Mouse (Mus musculus) hindbrain, postnatal 0 days (tissue): ENCODE measurements around the gene Hoxa10. TPM values are rescaled to one million over a fixed set of nuclear protein-coding genes. Genes with fewer than 3 reads are reported as not detected.

Experiments
- ATAC-seq: fragments of 200-750 bp; cut with Nextera tagmentation; 2 replicates; pipeline ENCODE4 v1.8.0; 2017; ENCODE audit warnings: mild to moderate bottlenecking, moderate TSS enrichment, moderate library complexity
- DNase-seq: peaks from one replicate; pipeline ENCODE4 v3.0.0-alpha.2; 2015; ENCODE audit warnings: low spot score
- H3K27ac ChIP-seq: fragments of 300-500 bp; sonication (generic); 2 replicates; pipeline ENCODE4 v1.5.1; 2014; ENCODE audit warnings: mild to moderate bottlenecking
- H3K27me3 ChIP-seq: fragments of 300-500 bp; sonication (generic); 2 replicates; pipeline ENCODE4 v1.6.1; 2014; ENCODE audit warnings: low read length, mixed read lengths; ENCODE audit not compliant: insufficient read depth
- H3K36me3 ChIP-seq: fragments of 300-500 bp; sonication (generic); 2 replicates; pipeline ENCODE4 v1.6.1; 2014; ENCODE audit warnings: low read length, mixed read lengths; ENCODE audit not compliant: insufficient read depth
- H3K4me1 ChIP-seq: fragments of 300-500 bp; sonication (generic); 2 replicates; pipeline ENCODE4 v1.6.1; 2014; ENCODE audit warnings: antibody characterized with exemption, low read length, mixed read lengths; ENCODE audit not compliant: insufficient read depth
- H3K4me2 ChIP-seq: fragments of 300-500 bp; sonication (generic); 2 replicates; pipeline ENCODE4 v1.6.1; 2014; ENCODE audit warnings: low read depth, mild to moderate bottlenecking, low read length, moderate library complexity, mixed read lengths
- H3K4me3 ChIP-seq: fragments of 300-500 bp; sonication (generic); 2 replicates; pipeline ENCODE4 v1.5.1; 2014; ENCODE audit warnings: low read length
- H3K9ac ChIP-seq: fragments of 300-500 bp; sonication (generic); replicated peaks from 2 replicates; pipeline ENCODE4 v1.6.1; 2014; ENCODE audit warnings: mild to moderate bottlenecking, low read length, moderate library complexity, mixed read lengths
- H3K9me3 ChIP-seq: fragments of 300-500 bp; sonication (generic); 2 replicates; pipeline ENCODE4 v1.6.1; 2016; ENCODE audit warnings: low read length, mixed read lengths
- CTCF ChIP-seq: IDR thresholded peaks from 2 replicates; pipeline ENCODE4 v1.5.1; 2016; ENCODE audit warnings: antibody characterized with exemption, control low read depth, low read depth
- WGBS: fragments of 180-500 bp; shearing (Covaris S2); extraction: QIAGEN DNeasy Blood & Tissue Kit; methylation state at CpG from one replicate; pipeline ENCODE4 v1.1.7; 2014; 5-methylcytosine and 5-hydroxymethylcytosine counted together
- polyA plus RNA-seq: library from polyadenylated mRNA; unstranded; fragments of >200 nt; fragmentation: Nextera tagmentation; extraction: Ambion mirVana; gene quantifications from 2 replicates; pipeline ENCODE4 v1.2.1, GENCODE M21; 2015
- total RNA-seq: library from RNA; depleted of rRNA; stranded (reverse); fragments of >200 nt; gene quantifications from 2 replicates; pipeline ENCODE4 v1.2.3, GENCODE M21; 2014

Gene Hoxa10
- total and polyA plus RNA-seq, 2 experiments from 2014 or later: not detected

- no peaks in the 10 kb centered on the region for H3K9me3 ChIP-seq
Measured at GRCm38 (mm10) chr6:52215070-52215469, 25.6 kb downstream of the Hoxa10 start.

GRCm38 (mm10) chr6:52214271-52214670 is 26.4 kb downstream of the Hoxa10 start:
- Histone ChIP-seq H3K4me3 (no peak overlapping the region), H3K36me3 (no peaks in the 10 kb centered on the region), H3K9me3 (no peaks in the 10 kb centered on the region), H3K9ac (no peak overlapping the region), H3K4me2 (no peak overlapping the region), H3K4me1 (no peaks in the 10 kb centered on the region), H3K27me3 (peaks cover 98% of the 10 kb centered on the region), H3K27ac (no peak overlapping the region)
- TF ChIP-seq CTCF: no peak
- DNase-seq: no peak
- 11% methylated on average over 5 of the region's 5 CpGs for WGBS
- no peak for ATAC-seq

More at GRCm38 (mm10) chr6:52215070-52215469, 25.6 kb downstream of the Hoxa10 start:
- WGBS: 16% methylated on average over 3 of the region's 3 CpGs
- no peak for TF ChIP-seq CTCF
- H3K9ac ChIP-seq: no peak overlapping the region
- no peak overlapping the region for H3K27ac ChIP-seq
- H3K36me3 ChIP-seq: no peaks in the 10 kb centered on the region
- H3K4me1 ChIP-seq: no peaks in the 10 kb centered on the region
- H3K4me2 ChIP-seq: no peak overlapping the region
- ATAC-seq (no peak), DNase-seq (no peak)
- peaks cover 98% of the 10 kb centered on the region for H3K27me3 ChIP-seq
- H3K4me3 ChIP-seq: no peak overlapping the region

GRCm38 (mm10) chr6:52213119-52213986 is 27.3 kb downstream of the Hoxa10 start, which contains the start of the genes Hoxa3 and Gm28308:
TSS of gene Hoxa3 (minus strand) at chr6:52213336.
TSS of gene Gm28308 (minus strand) at chr6:52213339.
- H3K9me3 ChIP-seq: no peaks in the 10 kb centered on the region
- DNase-seq (no peak), ATAC-seq (no peak)
- H3K36me3 ChIP-seq: no peaks in the 10 kb centered on the region
- no peak within 1 kb of the TSS for H3K9ac ChIP-seq
- 11% methylated on average over 38 of the region's 38 CpGs for WGBS
- H3K27me3 ChIP-seq: peaks cover 98% of the 10 kb centered on the region
- no peak within 1 kb of the TSS for H3K4me2 ChIP-seq
- no peaks in the 10 kb centered on the region for H3K4me1 ChIP-seq
- peak within 1 kb of the TSS; percentile 11; the same call in 1 of the 2 replicates for H3K4me3 ChIP-seq
- no peak for TF ChIP-seq CTCF
- no peak within 1 kb of the TSS for H3K27ac ChIP-seq

GRCm38 (mm10) chr6:52212556-52213118 is 28.0 kb downstream of the Hoxa10 start:
- DNase-seq: no peak
- no peaks in the 10 kb centered on the region for H3K4me1 ChIP-seq
- peak overlapping the region; percentile 11; the same call in 1 of the 2 replicates for H3K4me3 ChIP-seq
- H3K4me2 ChIP-seq: no peak overlapping the region
- 6% methylated on average over 22 of the region's 22 CpGs for WGBS
- ATAC-seq: no peak
- H3K9me3 ChIP-seq: no peaks in the 10 kb centered on the region
- no peaks in the 10 kb centered on the region for H3K36me3 ChIP-seq
- H3K9ac ChIP-seq: no peak overlapping the region
- H3K27me3 ChIP-seq: peaks cover 96% of the 10 kb centered on the region
- TF ChIP-seq CTCF: no peak
- H3K27ac ChIP-seq: no peak overlapping the region

GRCm38 (mm10) chr6:52211961-52212360 is 28.7 kb downstream of the Hoxa10 start:
- no peaks in the 10 kb centered on the region for H3K9me3 ChIP-seq
- no peak for TF ChIP-seq CTCF
- H3K4me1 ChIP-seq: no peaks in the 10 kb centered on the region
- peak overlapping the region; percentile 25; the same call in 1 of the 2 replicates for H3K4me2 ChIP-seq
- ATAC-seq (no peak), DNase-seq (no peak)
- no peak overlapping the region for H3K4me3 ChIP-seq
- peaks cover 96% of the 10 kb centered on the region for H3K27me3 ChIP-seq
- H3K9ac ChIP-seq: no peak overlapping the region
- no peak overlapping the region for H3K27ac ChIP-seq
- 6% methylated on average over 13 of the region's 13 CpGs for WGBS
- H3K36me3 ChIP-seq: no peaks in the 10 kb centered on the region

- WGBS: 1% methylated on average over 37 of the region's 37 CpGs
- H3K9ac ChIP-seq: no peak overlapping the region
- DNase-seq (peak; percentile 90), ATAC-seq (peak; percentile 50)
- H3K4me2 ChIP-seq: peak overlapping the region; percentile 25; the same call in 1 of the 2 replicates
- H3K36me3 ChIP-seq: no peaks in the 10 kb centered on the region
- H3K27ac ChIP-seq: no peak overlapping the region
- H3K4me3 ChIP-seq: peak overlapping the region; percentile 6; the same call in 1 of the 2 replicates
- peaks cover 95% of the 10 kb centered on the region for H3K27me3 ChIP-seq
- no peaks in the 10 kb centered on the region for H3K9me3 ChIP-seq
- TF ChIP-seq CTCF: peak; percentile 77
- no peaks in the 10 kb centered on the region for H3K4me1 ChIP-seq
Measured at GRCm38 (mm10) chr6:52211170-52211935, 29.3 kb downstream of the Hoxa10 start.
